Mouse (Mus musculus): ENCODE data around the gene Sec24b. TPM values are rescaled to one million over a fixed set of nuclear protein-coding genes. Genes with fewer than 3 reads are reported as not detected.

Sec24b gene
- polyA plus RNA-seq, 1 experiment: 21.4 TPM

DNA sequence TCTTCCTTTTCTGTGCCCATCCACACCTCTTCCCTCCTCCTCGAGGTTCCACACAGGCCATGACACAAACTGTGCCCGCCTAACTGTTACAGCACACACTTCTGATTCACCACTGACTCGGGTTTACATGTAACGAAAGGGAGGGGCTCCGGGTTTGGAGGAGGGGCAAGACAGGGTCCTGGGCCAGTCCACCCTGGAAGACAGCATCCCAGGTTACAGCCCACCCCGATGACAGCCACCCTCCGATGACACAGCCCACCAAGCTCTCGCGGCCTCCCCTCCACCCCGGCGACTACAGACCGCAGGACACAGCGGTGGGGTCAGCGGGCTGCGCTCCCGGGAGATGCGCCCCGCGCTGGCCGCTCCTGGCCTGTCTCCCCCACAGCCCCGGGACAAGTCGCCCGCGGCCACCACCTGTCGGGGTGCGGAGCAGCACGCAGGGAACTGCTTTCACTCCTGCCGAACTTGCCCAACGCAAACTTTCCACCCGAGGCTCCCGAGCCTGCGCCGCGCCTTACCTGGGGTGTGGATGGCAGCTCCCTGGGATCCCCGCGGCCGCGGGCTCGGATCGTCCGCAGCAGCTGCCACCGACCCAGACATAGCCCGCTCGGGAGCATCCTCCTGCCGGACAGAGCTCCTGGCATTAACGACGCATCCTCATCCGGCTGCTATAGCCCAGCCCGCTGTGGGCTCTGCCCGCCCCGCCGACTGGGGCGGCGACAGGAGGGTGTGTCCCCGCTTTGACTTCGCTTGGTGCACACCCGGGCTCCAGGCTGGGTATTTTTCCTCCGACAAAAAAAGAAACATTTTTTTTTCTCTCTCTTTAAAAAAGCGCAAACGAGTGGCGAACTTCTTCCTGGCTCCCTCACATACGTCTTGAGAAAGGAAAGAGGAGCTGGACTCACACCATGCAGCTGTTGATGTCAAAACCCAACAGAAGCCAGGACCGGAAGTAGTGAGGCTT, 91.6 kb downstream of the Sec24b start, which contains the start of gene Mcub:
Gene Mcub, minus strand, starts transcription at position 775 of the 964 bp plus-strand sequence.
- Histone ChIP-seq H3K4me3 (peak within 1 kb of the TSS; percentile 30), H3ac (ENCODE audit: control insufficient read depth, insufficient read length) (no peak within 1 kb of the TSS), H3K36me3 (ENCODE audit: control insufficient read depth, insufficient read depth) (no peaks in the 10 kb centered on the region), H3K27me3 (ENCODE audit: control insufficient read depth, insufficient read depth, insufficient read length) (no peaks in the 10 kb centered on the region), H3K4me2 (ENCODE audit: low read depth) (peak within 1 kb of the TSS; percentile 82), H3K79me2 (ENCODE audit: control insufficient read depth, insufficient read depth) (no peaks in the 10 kb centered on the region)
- no peak for TF ChIP-seq TCF3 (IDR thresholded peaks at IDR 0.05; ENCODE audit: insufficient read length, low read depth)
- TF ChIP-seq POLR2A (IDR thresholded peaks at IDR 0.05; ENCODE audit: insufficient read length, low read depth): peak; percentile 31
- no peak for TF ChIP-seq MYOD1 (IDR thresholded peaks at IDR 0.05; ENCODE audit: control insufficient read depth in 1 of 3, insufficient read length in 2 of 3, low read depth in 2 of 3)
- no peak for TF ChIP-seq USF1 (IDR thresholded peaks at IDR 0.05; ENCODE audit: low read depth)
- TF ChIP-seq MYOG (IDR thresholded peaks at IDR 0.05; ENCODE audit: control insufficient read depth in 1 of 3, insufficient read depth in 1 of 3, insufficient read length in 2 of 3, low read depth in 2 of 3): peak in 2 of 3 experiments; percentile 17

- no peaks in the 10 kb centered on the region for H3K36me3 ChIP-seq (ENCODE audit: control insufficient read depth, insufficient read depth)
- H3ac ChIP-seq (ENCODE audit: control insufficient read depth, insufficient read length): no peak overlapping the region
- H3K4me2 ChIP-seq (ENCODE audit: low read depth): peak overlapping the region; percentile 82
- TF ChIP-seq POLR2AphosphoS2 (IDR thresholded peaks at IDR 0.05; ENCODE audit: insufficient read length, low read depth) (no peak), SRF (IDR thresholded peaks at IDR 0.05; ENCODE audit: control insufficient read depth, insufficient read length, low read depth) (no peak), TCF3 (IDR thresholded peaks at IDR 0.05; ENCODE audit: insufficient read length, low read depth) (no peak), CEBPB (IDR thresholded peaks at IDR 0.05; ENCODE audit: insufficient read depth, poor library complexity, severe bottlenecking) (no peak)
- no peaks in the 10 kb centered on the region for H3K79me2 ChIP-seq (ENCODE audit: control insufficient read depth, insufficient read depth)
- no peaks in the 10 kb centered on the region for H3K27me3 ChIP-seq (ENCODE audit: control insufficient read depth, insufficient read depth, insufficient read length)
- peak overlapping the region; percentile 30 for H3K4me3 ChIP-seq
Measured at GRCm38 (mm10) chr3:129969031-129969430, 92.3 kb downstream of the Sec24b start.

- H3K27me3 ChIP-seq (ENCODE audit: control insufficient read depth, insufficient read depth, insufficient read length): no peaks in the 10 kb centered on the region
- no peak for TF ChIP-seq CEBPB (IDR thresholded peaks at IDR 0.05; ENCODE audit: insufficient read depth, poor library complexity, severe bottlenecking)
- no peak for TF ChIP-seq POLR2A (IDR thresholded peaks at IDR 0.05; ENCODE audit: insufficient read length, low read depth)
- no peak for TF ChIP-seq MAX (IDR thresholded peaks at IDR 0.05; ENCODE audit: low read depth)
- no peak for TF ChIP-seq SRF (IDR thresholded peaks at IDR 0.05; ENCODE audit: control insufficient read depth, insufficient read length, low read depth)
- TF ChIP-seq REST (IDR thresholded peaks at IDR 0.05; ENCODE audit: insufficient read depth, insufficient read length): no peak
- no peak for TF ChIP-seq POLR2AphosphoS2 (IDR thresholded peaks at IDR 0.05; ENCODE audit: insufficient read length, low read depth)
- no peak for TF ChIP-seq TCF3 (IDR thresholded peaks at IDR 0.05; ENCODE audit: insufficient read length, low read depth)
- no peak overlapping the region for H3K4me3 ChIP-seq
- H3K79me2 ChIP-seq (ENCODE audit: control insufficient read depth, insufficient read depth): no peaks in the 10 kb centered on the region
- H3K36me3 ChIP-seq (ENCODE audit: control insufficient read depth, insufficient read depth): no peaks in the 10 kb centered on the region
- H3K4me2 ChIP-seq (ENCODE audit: low read depth): no peak overlapping the region
- H3ac ChIP-seq (ENCODE audit: control insufficient read depth, insufficient read length): no peak overlapping the region
Measured at GRCm38 (mm10) chr3:129967874-129968273, 93.5 kb downstream of the Sec24b start.

DNA sequence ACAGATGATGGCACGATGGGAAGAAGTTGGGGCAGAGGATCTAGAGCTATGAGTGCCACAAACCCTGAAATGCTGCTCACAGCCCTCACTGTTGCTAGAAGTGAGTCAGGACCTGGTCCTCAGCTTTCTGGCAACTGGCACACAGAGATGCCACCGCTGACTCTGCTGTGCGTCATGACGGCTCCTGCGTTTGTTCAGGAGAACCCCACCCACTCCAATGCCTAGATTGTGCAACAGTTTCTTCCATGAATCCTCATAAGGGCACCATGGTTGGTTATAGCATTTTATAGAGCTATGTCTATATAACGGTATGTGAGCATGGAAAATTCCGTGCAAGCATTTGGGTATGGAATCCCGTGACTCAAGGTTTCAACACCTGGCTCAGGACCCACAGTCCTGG, 96.7 kb downstream of the Sec24b start:
- Histone ChIP-seq H3K36me3 (ENCODE audit: control insufficient read depth, insufficient read depth) (no peaks in the 10 kb centered on the region), H3K79me2 (ENCODE audit: control insufficient read depth, insufficient read depth) (no peaks in the 10 kb centered on the region), H3ac (ENCODE audit: control insufficient read depth, insufficient read length) (no peak overlapping the region), H3K4me3 (no peak overlapping the region), H3K4me2 (ENCODE audit: low read depth) (no peak overlapping the region), H3K27me3 (ENCODE audit: control insufficient read depth, insufficient read depth, insufficient read length) (no peaks in the 10 kb centered on the region)
- TF ChIP-seq USF1 (IDR thresholded peaks at IDR 0.05; ENCODE audit: low read depth): no peak
- no peak for TF ChIP-seq MAX (IDR thresholded peaks at IDR 0.05; ENCODE audit: low read depth)
- TF ChIP-seq MYOG (IDR thresholded peaks at IDR 0.05; ENCODE audit: control insufficient read depth in 1 of 3, insufficient read depth in 1 of 3, insufficient read length in 2 of 3, low read depth in 2 of 3): no peak
- no peak for TF ChIP-seq E2F4 (IDR thresholded peaks at IDR 0.05; ENCODE audit: insufficient read depth)
- TF ChIP-seq CEBPB (IDR thresholded peaks at IDR 0.05; ENCODE audit: insufficient read depth, poor library complexity, severe bottlenecking): peak; percentile 89; the same call in 1 of the 2 replicates
- TF ChIP-seq TCF3 (IDR thresholded peaks at IDR 0.05; ENCODE audit: insufficient read length, low read depth): no peak
- no peak for TF ChIP-seq REST (IDR thresholded peaks at IDR 0.05; ENCODE audit: insufficient read depth, insufficient read length)
- no peak for TF ChIP-seq TCF12 (IDR thresholded peaks at IDR 0.05; ENCODE audit: insufficient read depth, poor library complexity, severe bottlenecking)

GRCm38 (mm10) chr3:129962533-129962932, 98.8 kb downstream of the Sec24b start:
- H3K36me3 ChIP-seq (ENCODE audit: control insufficient read depth, insufficient read depth): no peaks in the 10 kb centered on the region
- no peak overlapping the region for H3K4me3 ChIP-seq
- H3K4me2 ChIP-seq (ENCODE audit: low read depth): no peak overlapping the region
- H3K79me2 ChIP-seq (ENCODE audit: control insufficient read depth, insufficient read depth): no peaks in the 10 kb centered on the region
- TF ChIP-seq SRF (IDR thresholded peaks at IDR 0.05; ENCODE audit: control insufficient read depth, insufficient read length, low read depth) (no peak), CEBPB (IDR thresholded peaks at IDR 0.05; ENCODE audit: insufficient read depth, poor library complexity, severe bottlenecking) (no peak), MYOG (IDR thresholded peaks at IDR 0.05; ENCODE audit: control insufficient read depth in 1 of 3, insufficient read depth in 1 of 3, insufficient read length in 2 of 3, low read depth in 2 of 3) (no peak), USF1 (IDR thresholded peaks at IDR 0.05; ENCODE audit: low read depth) (no peak), MYOD1 (IDR thresholded peaks at IDR 0.05; ENCODE audit: control insufficient read depth in 1 of 3, insufficient read length in 2 of 3, low read depth in 2 of 3) (no peak), MAX (IDR thresholded peaks at IDR 0.05; ENCODE audit: low read depth) (no peak), TCF3 (IDR thresholded peaks at IDR 0.05; ENCODE audit: insufficient read length, low read depth) (no peak), E2F4 (IDR thresholded peaks at IDR 0.05; ENCODE audit: insufficient read depth) (no peak), POLR2AphosphoS2 (IDR thresholded peaks at IDR 0.05; ENCODE audit: insufficient read length, low read depth) (no peak), TCF12 (IDR thresholded peaks at IDR 0.05; ENCODE audit: insufficient read depth, poor library complexity, severe bottlenecking) (no peak), POLR2A (IDR thresholded peaks at IDR 0.05; ENCODE audit: insufficient read length, low read depth) (no peak)
- no peaks in the 10 kb centered on the region for H3K27me3 ChIP-seq (ENCODE audit: control insufficient read depth, insufficient read depth, insufficient read length)
- no peak overlapping the region for H3ac ChIP-seq (ENCODE audit: control insufficient read depth, insufficient read length)
